Mouse (Mus musculus) spleen, adult 12 weeks (tissue): Measurements from ENCODE around the gene Alkbh2.

ENCODE experiments used
- DNase-seq: peaks from one replicate; pipeline ENCODE4 v3.0.0; 2022; ENCODE audit warnings: low spot score

The Alkbh2 gene

GRCm38 (mm10) chr5:114100390-114101099, 27.5 kb downstream of the Alkbh2 start:
- DNase-seq, result no peak

- peak; percentile 67 for DNase-seq
Observed at GRCm38 (mm10) chr5:114099709-114100389, 28.2 kb downstream of the Alkbh2 start.

- no peak for DNase-seq
Observed at GRCm38 (mm10) chr5:114091057-114091807, 36.8 kb downstream of the Alkbh2 start, which contains the start of gene Svop. Gene Svop, minus strand, starts transcription at chr5:114091570.

- DNase-seq, result no peak
Observed at GRCm38 (mm10) chr5:114090421-114091013, 37.5 kb downstream of the Alkbh2 start.

GRCm38 (mm10) chr5:114087875-114088480, 40.0 kb downstream of the Alkbh2 start:
- DNase-seq, result no peak

- no peak for DNase-seq
Observed at GRCm38 (mm10) chr5:114085501-114085900, 42.5 kb downstream of the Alkbh2 start.

- no peak for DNase-seq
Observed at GRCm38 (mm10) chr5:114077009-114077408, 51.0 kb downstream of the Alkbh2 start.
